Mouse (Mus musculus) heart, embryonic 12.5 days (tissue): ENCODE measurements around the gene Atf5. TPM values are rescaled to one million over a fixed set of nuclear protein-coding genes. Genes with fewer than 3 reads are reported as not detected.

Source experiments
- microRNA counts: library from miRNA; unstranded; fragments of <30 nt; microRNA quantifications from one replicate; lab custom pipeline; 2017
- microRNA-seq: library from miRNA; unstranded; fragments of <30 nt; microRNA quantifications from one replicate; pipeline ENCODE4, GENCODE M21; 2017
- polyA plus RNA-seq: library from polyadenylated mRNA; unstranded; fragments of >200 nt; fragmentation: Nextera tagmentation; extraction: Ambion mirVana; gene quantifications from 2 replicates; pipeline ENCODE4 v1.2.1, GENCODE M21; 2016

Atf5 gene
- polyA plus RNA-seq, 1 experiment from 2014 or later = 2.6 TPM

MicroRNA genes within 50 kb of the gene (microRNA counts, 519-probe panel; counts per million panel counts)
- not detected for microRNA mmu-miR-707 (lab: Ali Mortazavi, UCI)

Small RNA genes lying within 50 kb of the gene (microRNA-seq; reads per million reads assigned to microRNA genes)
- not detected for gene Mir707

Other genes with a start within 250 kb of the Atf5 start
- gene Napsa, start 244.3 kb downstream of the Atf5 start, polyA plus RNA-seq = 0.12 TPM in 1 of 2 replicates, not detected in the other
- gene Kcnc3, start 226.0 kb downstream of the Atf5 start, polyA plus RNA-seq = 0.15 and 0.17 TPM in 2 replicates
- 0.59 and 1.0 TPM in 2 replicates for gene Myh14, start 145.8 kb downstream of the Atf5 start, polyA plus RNA-seq
- not detected in 2 replicates for gene Izumo2, start 107.9 kb downstream of the Atf5 start, polyA plus RNA-seq
- gene Vrk3, start 68.2 kb downstream of the Atf5 start, polyA plus RNA-seq = 29.4 and 32.2 TPM in 2 replicates
- 0.78 and 0.98 TPM in 2 replicates for gene Zfp473, start 65.6 kb downstream of the Atf5 start, polyA plus RNA-seq
- gene Nup62, start 570 bp downstream of the Atf5 start, polyA plus RNA-seq = 90.9 and 93.3 TPM in 2 replicates
- 0.78 and 1.1 TPM in 2 replicates for gene Il4i1, start 271 bp downstream of the Atf5 start, polyA plus RNA-seq
- gene Akt1s1, start 32.3 kb upstream of the Atf5 start, polyA plus RNA-seq = 105 and 108 TPM in 2 replicates
- 60.0 and 61.2 TPM in 2 replicates for gene Tbc1d17, start 32.4 kb upstream of the Atf5 start, polyA plus RNA-seq
- 23.3 and 27.0 TPM in 2 replicates for gene Pnkp, start 40.5 kb upstream of the Atf5 start, polyA plus RNA-seq
- 308 and 321 TPM in 2 replicates for gene Ptov1, start 53.1 kb upstream of the Atf5 start, polyA plus RNA-seq
- gene Med25, start 76.1 kb upstream of the Atf5 start, polyA plus RNA-seq = 76.8 and 81.2 TPM in 2 replicates
- gene Fuz, start 79.4 kb upstream of the Atf5 start, polyA plus RNA-seq = 12.0 and 12.6 TPM in 2 replicates
- 74.5 and 77.2 TPM in 2 replicates for gene Ap2a1, start 112.8 kb upstream of the Atf5 start, polyA plus RNA-seq
- 0.19 TPM in 1 of 2 replicates, not detected in the other for gene Tsks, start 126.5 kb upstream of the Atf5 start, polyA plus RNA-seq
- gene Cpt1c, start 158.2 kb upstream of the Atf5 start, polyA plus RNA-seq = 10.7 and 11.5 TPM in 2 replicates
- gene Prmt1, start 169.9 kb upstream of the Atf5 start, polyA plus RNA-seq = 377 and 394 TPM in 2 replicates
- gene Irf3, start 181.0 kb upstream of the Atf5 start, polyA plus RNA-seq = 59.5 and 60.8 TPM in 2 replicates
- 42.1 and 42.5 TPM in 2 replicates for gene Bcl2l12, start 182.1 kb upstream of the Atf5 start, polyA plus RNA-seq
- gene Scaf1, start 199.7 kb upstream of the Atf5 start, polyA plus RNA-seq = 37.0 and 41.2 TPM in 2 replicates
- 79.3 and 79.4 TPM in 2 replicates for gene Rras, start 201.3 kb upstream of the Atf5 start, polyA plus RNA-seq
- gene Prr12, start 236.2 kb upstream of the Atf5 start, polyA plus RNA-seq = 7.1 and 7.2 TPM in 2 replicates
- gene Nosip, start 245.8 kb upstream of the Atf5 start, polyA plus RNA-seq = 43.3 and 45.7 TPM in 2 replicates
- gene Prrg2, start 246.0 kb upstream of the Atf5 start, polyA plus RNA-seq = 13.6 and 14.0 TPM in 2 replicates